Mouse (Mus musculus): Measurements from ENCODE around the gene Stac2. TPM values are rescaled to one million over a fixed set of nuclear protein-coding genes. Genes with fewer than 3 reads are reported as not detected.

Gene Stac2
- polyA plus RNA-seq, 1 experiment from 2014 or later: 0.78 TPM

- 69% methylated on average over 8 of the region's 8 CpGs for WGBS
- no peak for ATAC-seq (replicated peaks; ENCODE audit: insufficient number of reproducible peaks, insufficient read depth, low FRiP score, low read depth)
- H3K9me3 ChIP-seq (replicated peaks): no peaks in the 10 kb centered on the region
- H3K36me3 ChIP-seq: no peaks in the 10 kb centered on the region
- H3K4me1 ChIP-seq (replicated peaks): peaks cover 25% of the 10 kb centered on the region
- peaks cover 43% of the 10 kb centered on the region for H3K27me3 ChIP-seq
- no peak overlapping the region for H3K9ac ChIP-seq
- H3K4me2 ChIP-seq: no peak overlapping the region
- H3K27ac ChIP-seq: no peak overlapping the region
- no peak overlapping the region for H3K4me3 ChIP-seq
Observed at GRCm38 (mm10) chr11:97997387-97997960, 55.8 kb downstream of the Stac2 start.

DNA sequence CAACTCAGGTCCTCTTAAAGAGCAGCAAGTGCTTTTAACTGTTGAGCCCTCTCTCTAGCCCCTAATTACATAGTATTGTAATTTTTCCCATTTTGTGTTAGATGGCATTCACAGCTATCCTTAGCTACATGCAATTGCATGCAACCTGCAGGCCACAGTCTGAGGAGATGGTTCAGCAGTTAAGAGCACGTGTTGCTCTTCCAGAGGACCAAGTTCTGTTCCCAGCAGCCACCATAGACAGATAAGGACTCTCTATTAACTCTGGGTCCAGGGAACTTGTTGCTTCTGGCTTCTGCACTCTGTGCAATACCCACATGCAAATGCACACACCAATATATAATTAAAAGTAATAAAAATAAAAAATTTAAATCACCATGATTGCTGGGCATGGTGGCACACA lies 56.6 kb downstream of the Stac2 start:
- H3K4me1 ChIP-seq (replicated peaks): peaks cover 19% of the 10 kb centered on the region
- no peaks in the 10 kb centered on the region for H3K9me3 ChIP-seq (replicated peaks)
- H3K27ac ChIP-seq: no peak overlapping the region
- no peak overlapping the region for H3K4me3 ChIP-seq
- no peak overlapping the region for H3K4me2 ChIP-seq
- ATAC-seq (replicated peaks; ENCODE audit: insufficient number of reproducible peaks, insufficient read depth, low FRiP score, low read depth): no peak
- H3K9ac ChIP-seq: no peak overlapping the region
- H3K36me3 ChIP-seq: no peaks in the 10 kb centered on the region
- 61% methylated on average over 1 of the region's 1 CpGs for WGBS
- peaks cover 40% of the 10 kb centered on the region for H3K27me3 ChIP-seq

DNA sequence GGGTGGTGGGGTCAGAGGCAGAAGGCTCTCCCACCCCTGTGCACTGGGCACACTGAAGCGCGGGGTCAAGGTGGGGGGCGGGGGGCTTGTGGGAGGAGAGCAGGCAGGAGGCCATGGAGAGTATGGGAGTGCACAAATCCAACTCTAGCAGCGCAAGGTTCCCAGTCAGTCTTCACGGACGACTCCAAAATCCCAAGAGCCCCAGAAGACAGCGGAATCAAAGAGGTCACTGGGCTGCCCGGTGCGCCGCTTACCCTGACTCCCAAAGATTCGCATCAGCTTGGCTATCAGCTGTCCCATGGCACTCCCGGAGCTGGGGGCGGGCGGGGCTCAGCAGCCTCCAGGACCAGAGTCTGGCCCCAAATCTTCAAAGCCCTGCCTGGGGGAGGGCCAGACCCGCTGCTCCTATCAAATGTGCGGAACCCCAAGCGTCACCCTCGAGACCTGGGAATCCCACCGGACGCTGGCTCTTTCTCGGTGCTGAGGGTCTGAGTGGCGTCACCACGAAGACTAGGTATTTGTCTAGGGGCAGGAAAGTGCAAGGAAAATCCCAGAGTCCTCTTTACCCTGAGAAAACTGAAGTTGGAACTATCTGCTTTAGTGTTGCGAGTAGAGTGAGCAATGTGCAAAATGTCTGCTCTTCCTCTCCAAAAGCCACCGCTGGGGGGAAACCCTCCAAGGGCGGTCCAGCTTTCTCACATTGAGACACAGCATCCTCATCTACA lies 57.5 kb downstream of the Stac2 start, which contains the start of gene Arl5c:
TSS of gene Arl5c (minus strand) at position 618 of the 725 bp plus-strand sequence.
- peak within 1 kb of the TSS; percentile 97 for H3K4me2 ChIP-seq
- H3K4me3 ChIP-seq: peak within 1 kb of the TSS; percentile 59
- 1% methylated on average over 26 of the region's 26 CpGs for WGBS
- H3K9me3 ChIP-seq (replicated peaks): no peaks in the 10 kb centered on the region
- peak within 1 kb of the TSS; percentile 59 for H3K9ac ChIP-seq
- 0 out of 2 replicates have a peak within 1 kb of the TSS, but pooled peaks have one; percentile 13 for H3K27ac ChIP-seq
- H3K27me3 ChIP-seq: peaks cover 31% of the 10 kb centered on the region
- peak; percentile 32; the same call in 1 of the 2 replicates for ATAC-seq (replicated peaks; ENCODE audit: insufficient number of reproducible peaks, insufficient read depth, low FRiP score, low read depth)
- H3K4me1 ChIP-seq (replicated peaks): peaks cover 19% of the 10 kb centered on the region
- H3K36me3 ChIP-seq: no peaks in the 10 kb centered on the region

- H3K9ac ChIP-seq: peak overlapping the region; percentile 59; the same call in 1 of the 2 replicates
Observed at GRCm38 (mm10) chr11:97994539-97995100, 58.6 kb downstream of the Stac2 start.

DNA sequence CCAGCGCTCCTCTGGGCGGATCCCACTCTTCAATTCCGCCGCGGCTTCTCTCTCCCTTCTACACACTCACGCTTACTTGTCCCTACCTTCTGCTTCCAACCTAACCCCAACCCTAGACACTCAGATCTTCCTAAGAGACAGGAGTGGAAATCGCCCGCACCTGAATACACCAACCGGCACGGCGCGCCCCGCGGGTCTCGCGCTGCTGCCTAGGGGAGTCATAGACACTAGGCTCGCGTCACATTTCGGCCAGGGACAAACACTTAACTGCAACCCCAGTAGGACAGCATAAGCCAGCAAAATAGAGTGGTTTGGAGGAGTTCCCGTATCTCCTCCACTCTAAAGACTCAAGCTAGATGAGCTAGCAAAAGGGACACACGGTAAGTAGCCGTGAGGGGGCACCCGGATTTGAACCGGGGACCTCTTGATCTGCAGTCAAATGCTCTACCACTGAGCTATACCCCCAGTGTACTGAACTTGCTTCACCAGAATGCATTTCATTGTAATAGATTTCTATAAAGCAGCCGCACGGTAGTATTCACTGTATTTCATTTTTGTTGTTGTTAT lies 64.6 kb downstream of the Stac2 start:
- Histone ChIP-seq H3K27me3 (peaks cover 39% of the 10 kb centered on the region), H3K36me3 (no peaks in the 10 kb centered on the region), H3K4me1 (replicated peaks) (peaks cover 36% of the 10 kb centered on the region), H3K9ac (peak overlapping the region; percentile 73), H3K4me3 (peak overlapping the region; percentile 73), H3K9me3 (replicated peaks) (no peaks in the 10 kb centered on the region), H3K4me2 (peak overlapping the region; percentile 96), H3K27ac (peak overlapping the region; percentile 84)
- under 1% methylated on average over 26 of the region's 26 CpGs for WGBS
- ATAC-seq (replicated peaks; ENCODE audit: insufficient number of reproducible peaks, insufficient read depth, low FRiP score, low read depth): peak; percentile 83

More at GRCm38 (mm10) chr11:97994539-97995100, 58.6 kb downstream of the Stac2 start:
- H3K27me3 ChIP-seq: peaks cover 24% of the 10 kb centered on the region
- H3K36me3 ChIP-seq: no peaks in the 10 kb centered on the region
- no peak overlapping the region for H3K27ac ChIP-seq
- 5% methylated on average over 13 of the region's 13 CpGs for WGBS
- peak overlapping the region; percentile 97 for H3K4me2 ChIP-seq
- peak; percentile 19; the same call in 1 of the 2 replicates for ATAC-seq (replicated peaks; ENCODE audit: insufficient number of reproducible peaks, insufficient read depth, low FRiP score, low read depth)
- peak overlapping the region; percentile 59 for H3K4me3 ChIP-seq
- no peaks in the 10 kb centered on the region for H3K9me3 ChIP-seq (replicated peaks)
- peaks cover 29% of the 10 kb centered on the region for H3K4me1 ChIP-seq (replicated peaks)

DNA sequence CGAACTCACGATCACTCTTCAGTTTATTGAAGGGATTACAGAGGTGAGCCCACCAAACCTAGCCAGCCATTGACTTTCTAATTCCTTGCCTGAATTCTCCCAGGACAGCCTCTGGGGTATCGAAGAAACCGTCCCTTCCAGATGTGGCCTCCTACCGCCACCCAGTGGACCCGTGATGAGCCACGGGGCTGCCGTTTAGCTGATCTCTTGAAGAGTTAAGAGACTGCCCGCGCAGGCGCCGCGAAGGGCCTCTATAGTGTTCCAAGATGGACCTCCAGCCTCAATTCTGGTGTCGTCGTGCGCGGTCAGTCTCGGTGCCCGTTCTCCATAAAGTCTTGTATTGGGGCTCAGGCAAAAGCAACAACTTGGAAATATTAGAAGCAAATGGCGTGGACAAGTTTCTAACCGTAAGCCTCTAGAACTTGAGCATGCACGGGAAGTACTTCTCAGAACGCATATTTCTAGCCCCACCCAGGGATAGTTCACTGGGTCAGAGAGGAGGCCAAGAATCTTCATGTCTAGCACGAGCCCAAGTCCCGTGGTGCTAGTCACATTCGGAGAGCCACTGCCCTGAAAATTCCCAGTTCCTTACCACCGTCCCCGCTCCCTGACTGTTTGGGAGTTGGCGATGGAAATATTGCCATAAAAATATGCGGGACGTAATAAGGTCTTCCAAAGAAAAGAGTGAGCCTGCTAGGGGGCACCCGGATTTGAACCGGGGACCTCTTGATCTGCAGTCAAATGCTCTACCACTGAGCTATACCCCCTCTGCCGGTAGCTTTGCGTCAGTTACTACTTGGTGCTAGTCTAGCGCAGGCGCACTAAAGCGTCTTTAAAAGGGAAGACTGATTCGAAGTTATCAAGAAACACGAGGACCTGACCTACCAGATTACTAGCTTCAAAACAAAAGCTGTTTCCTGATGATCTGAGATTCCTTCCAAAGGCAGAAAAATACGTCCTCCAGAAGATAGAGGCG lies 65.4 kb downstream of the Stac2 start:
- peak overlapping the region; percentile 84 for H3K27ac ChIP-seq
- peak overlapping the region; percentile 73 for H3K9ac ChIP-seq
- peaks cover 36% of the 10 kb centered on the region for H3K4me1 ChIP-seq (replicated peaks)
- no peaks in the 10 kb centered on the region for H3K9me3 ChIP-seq (replicated peaks)
- peak overlapping the region; percentile 73 for H3K4me3 ChIP-seq
- under 1% methylated on average over 42 of the region's 42 CpGs for WGBS
- peak overlapping the region; percentile 96 for H3K4me2 ChIP-seq
- no peaks in the 10 kb centered on the region for H3K36me3 ChIP-seq
- H3K27me3 ChIP-seq: peaks cover 43% of the 10 kb centered on the region
- peak; percentile 78 for ATAC-seq (replicated peaks; ENCODE audit: insufficient number of reproducible peaks, insufficient read depth, low FRiP score, low read depth)

DNA sequence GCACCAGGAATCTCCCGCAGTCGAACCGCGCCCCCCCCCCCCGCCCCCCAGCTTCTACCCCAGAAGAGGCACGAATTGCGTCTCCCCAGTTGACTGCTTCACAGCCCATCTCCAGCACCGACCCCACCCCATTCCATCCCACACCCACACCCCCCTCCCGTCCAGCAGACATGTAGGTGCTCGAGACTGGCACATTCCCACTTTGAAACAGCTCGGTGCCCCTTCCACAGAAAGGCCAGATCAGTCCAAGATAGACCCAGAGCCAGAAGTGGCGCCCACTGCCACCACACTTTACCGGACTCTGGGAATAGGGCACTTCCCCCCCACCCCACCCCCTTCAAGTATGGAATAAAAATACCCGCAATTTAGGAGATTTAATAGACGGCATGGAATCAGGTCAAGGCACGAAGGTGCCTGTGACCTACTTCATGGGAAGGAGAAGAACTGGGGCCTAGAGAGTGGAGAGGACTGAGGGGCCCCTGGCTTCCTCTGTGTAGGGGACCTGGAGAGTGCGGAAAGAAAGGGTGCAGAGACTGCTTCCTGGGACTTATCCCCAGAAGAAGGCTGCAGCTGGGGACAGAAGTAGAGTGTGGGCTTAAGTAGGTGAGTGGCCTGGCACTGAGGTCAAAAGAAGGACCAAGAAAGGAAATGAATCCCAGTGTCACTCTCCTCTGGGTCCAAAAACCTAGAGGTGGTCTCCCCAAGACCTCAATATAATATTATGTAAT lies 66.4 kb downstream of the Stac2 start:
- ATAC-seq (replicated peaks; ENCODE audit: insufficient number of reproducible peaks, insufficient read depth, low FRiP score, low read depth): no peak
- Histone ChIP-seq H3K4me1 (replicated peaks) (peaks cover 36% of the 10 kb centered on the region), H3K9ac (peak overlapping the region; percentile 51), H3K36me3 (no peaks in the 10 kb centered on the region), H3K9me3 (replicated peaks) (no peaks in the 10 kb centered on the region), H3K4me3 (peak overlapping the region; percentile 73), H3K4me2 (peak overlapping the region; percentile 96), H3K27ac (no peak overlapping the region), H3K27me3 (peaks cover 38% of the 10 kb centered on the region)
- WGBS: 25% methylated on average over 17 of the region's 17 CpGs

Small RNAs within 50 kb of the gene (microRNA-seq; reads per million reads assigned to microRNA genes)
- not detected for gene Gm27597

Other genes starting within 250 kb of the Stac2 start
- gene B230217C12Rik, start 212.7 kb downstream of the Stac2 start, polyA plus RNA-seq (2015; fragmentation: Nextera tagmentation; extraction: Ambion mirVana): 2.9 and 3.4 TPM in 2 replicates
- 0.72 and 0.82 TPM in 2 replicates for gene Fbxo47, start 169.3 kb downstream of the Stac2 start, polyA plus RNA-seq (2015; fragmentation: Nextera tagmentation; extraction: Ambion mirVana)
- 0.88 and 2.2 TPM in 2 replicates for gene Plxdc1, start 67.0 kb downstream of the Stac2 start, polyA plus RNA-seq (2015; fragmentation: Nextera tagmentation; extraction: Ambion mirVana)
- 3.8 and 6.9 TPM in 2 replicates for gene Arl5c, start 57.3 kb downstream of the Stac2 start, polyA plus RNA-seq (2015; fragmentation: Nextera tagmentation; extraction: Ambion mirVana)
- gene Cacnb1, start 30.4 kb downstream of the Stac2 start, polyA plus RNA-seq (2015; fragmentation: Nextera tagmentation; extraction: Ambion mirVana): 5.8 and 8.5 TPM in 2 replicates
- 601 and 668 TPM in 2 replicates for gene Rpl19, start 26.8 kb downstream of the Stac2 start, polyA plus RNA-seq (2015; fragmentation: Nextera tagmentation; extraction: Ambion mirVana)
- gene Fbxl20, start 96.9 kb upstream of the Stac2 start, polyA plus RNA-seq (2015; fragmentation: Nextera tagmentation; extraction: Ambion mirVana): 13.0 and 13.8 TPM in 2 replicates
- gene Med1, start 139.8 kb upstream of the Stac2 start, polyA plus RNA-seq (2015; fragmentation: Nextera tagmentation; extraction: Ambion mirVana): 44.3 and 45.7 TPM in 2 replicates
- 6.1 and 7.0 TPM in 2 replicates for gene Cdk12, start 149.6 kb upstream of the Stac2 start, polyA plus RNA-seq (2015; fragmentation: Nextera tagmentation; extraction: Ambion mirVana)

Measured in heart, embryonic 15.5 days (tissue).